Mouse (Mus musculus) erythroblast, embryonic 14.5 days (primary cell): ENCODE measurements around the gene Kif21a.

ENCODE experiments used
- GATA1 ChIP-seq: IDR thresholded peaks from 2 replicates; pipeline ENCODE4 v1.6.1; 2012; ENCODE audit warnings: low read length, inconsistent platforms, mixed read lengths
- TAL1 ChIP-seq: IDR thresholded peaks from 3 replicates; pipeline ENCODE4 v1.6.1; 2012; ENCODE audit warnings: low read length, inconsistent platforms, mixed read lengths

GRCm38 (mm10) chr15:90960831-90961554, 88.8 kb downstream of the Kif21a start:
- TF ChIP-seq GATA1 (no peak), TAL1 (no peak)
